Comparison of ENCODE assay signal across 19 mouse cellular contexts in the genomic region with DNA sequence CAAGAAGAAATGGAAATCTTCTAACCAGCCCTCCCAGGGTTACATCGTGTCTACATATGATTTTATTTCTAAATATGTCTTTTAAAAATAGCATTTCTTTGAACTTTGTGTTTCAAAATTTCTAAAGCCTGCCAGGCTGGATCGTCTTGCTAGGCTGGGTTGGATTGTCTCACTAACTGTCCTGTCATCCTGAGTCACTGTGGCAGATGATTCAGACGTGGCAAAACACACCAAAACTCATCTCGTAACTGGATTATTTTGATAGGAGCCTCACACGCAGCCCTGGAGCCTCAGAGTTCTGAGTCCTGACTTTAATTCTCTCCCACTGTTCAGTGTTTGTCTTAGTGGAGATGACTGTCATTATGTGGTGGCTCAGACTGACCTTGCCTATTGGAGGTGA. TPM values are rescaled to one million over a fixed set of nuclear protein-coding genes. Genes with fewer than 3 reads are reported as not detected.
DNase-seq lines count a peak whose midpoint lies in the region; ATAC-seq and TF ChIP-seq lines count a peak whose summit lies in the region.
"Had no signal": no experiment of that assay in that cellular context is flagged by ENCODE, and none has a peak within 500 bp of the region (broad histone marks: within the 10 kb centered on the region; RNA-seq: fewer than 3 reads in every experiment).

No protein-coding gene starts in this region.

- 0 out of 2 replicates have a peak, but pooled peaks cover 5% of the 10 kb centered on the region for H3K4me1 ChIP-seq in stomach, embryonic 16.5 days (ENCODE audit: control insufficient read depth, insufficient read depth, low read length)
- H3K4me1 ChIP-seq in stomach, postnatal 0 days (replicated peaks; ENCODE audit: control insufficient read depth, insufficient read depth), result no peaks in the 10 kb centered on the region
- peaks cover 35% of the 10 kb centered on the region for H3K4me1 ChIP-seq in liver, embryonic 12.5 days
- H3K4me1 ChIP-seq in midbrain, embryonic 15.5 days, result peaks cover 3% of the 10 kb centered on the region; the same call in 1 of the 2 replicates
- H3K4me1 ChIP-seq in forebrain, embryonic 16.5 days (replicated peaks; ENCODE audit: control insufficient read depth, insufficient read depth, low read length), result no peaks in the 10 kb centered on the region

- H3K4me3 ChIP-seq in stomach, embryonic 16.5 days (replicated peaks; ENCODE audit: low read length), result no peak overlapping the region
- no peak overlapping the region for H3K4me3 ChIP-seq in stomach, postnatal 0 days (ENCODE audit: low read depth, low read length)
- no peak overlapping the region for H3K4me3 ChIP-seq in liver, embryonic 12.5 days
- H3K4me3 ChIP-seq in midbrain, embryonic 15.5 days, result no peak overlapping the region
- no peak overlapping the region for H3K4me3 ChIP-seq in forebrain, embryonic 16.5 days (replicated peaks; ENCODE audit: low read length)
- H3K4me3 ChIP-seq: heart, embryonic 13.5 days; hindbrain, embryonic 10.5 days; layer of hippocampus, adult 2 months; midbrain, embryonic 10.5 days; stomach, embryonic 15.5 days had no signal

- TF ChIP-seq CTCF in stomach, postnatal 0 days (IDR thresholded peaks at IDR 0.05; ENCODE audit: low read depth), result no peak

- peaks cover 4% of the 10 kb centered on the region for H3K9me3 ChIP-seq in stomach, embryonic 16.5 days (replicated peaks; ENCODE audit: control insufficient read depth, low read length)
- H3K9me3 ChIP-seq in stomach, postnatal 0 days (ENCODE audit: control insufficient read depth, low read length), result no peaks in the 10 kb centered on the region
- H3K9me3 ChIP-seq in liver, embryonic 12.5 days (replicated peaks), result no peaks in the 10 kb centered on the region; the same call in 1 of the 2 replicates
- no peaks in the 10 kb centered on the region for H3K9me3 ChIP-seq in midbrain, embryonic 15.5 days
- no peaks in the 10 kb centered on the region for H3K9me3 ChIP-seq in forebrain, embryonic 16.5 days (ENCODE audit: control insufficient read depth, low read length)
- H3K9me3 ChIP-seq: heart, embryonic 13.5 days; stomach, embryonic 15.5 days had no signal

- H3K9ac ChIP-seq in stomach, embryonic 16.5 days (ENCODE audit: low read length), result no peak overlapping the region
- H3K9ac ChIP-seq in stomach, postnatal 0 days (ENCODE audit: low read length), result no peak overlapping the region
- peak overlapping the region; percentile 35; the same call in 1 of the 2 replicates for H3K9ac ChIP-seq in liver, embryonic 12.5 days
- no peak overlapping the region for H3K9ac ChIP-seq in midbrain, embryonic 15.5 days
- H3K9ac ChIP-seq in forebrain, embryonic 16.5 days (replicated peaks; ENCODE audit: low read depth, low read length), result no peak overlapping the region
- H3K9ac ChIP-seq: forebrain, postnatal 0 days; stomach, embryonic 15.5 days had no signal

- H3K27me3 ChIP-seq in stomach, embryonic 16.5 days (ENCODE audit: control insufficient read depth, insufficient read depth, low read length), result no peaks in the 10 kb centered on the region
- H3K27me3 ChIP-seq in stomach, postnatal 0 days (ENCODE audit: control insufficient read depth, insufficient read depth, low read length), result no peaks in the 10 kb centered on the region
- peaks cover 5% of the 10 kb centered on the region; the same call in 1 of the 2 replicates for H3K27me3 ChIP-seq in liver, embryonic 12.5 days (replicated peaks)
- H3K27me3 ChIP-seq in midbrain, embryonic 15.5 days (replicated peaks), result no peaks in the 10 kb centered on the region
- H3K27me3 ChIP-seq in forebrain, embryonic 16.5 days (replicated peaks; ENCODE audit: control insufficient read depth, insufficient read depth, low read length), result no peaks in the 10 kb centered on the region
- H3K27me3 ChIP-seq: Patski; stomach, embryonic 15.5 days had no signal

- no peak for TF ChIP-seq EP300 in stomach, postnatal 0 days (optimal IDR thresholded peaks at IDR 0.05)

- 66% methylated on average over 5 of the region's 5 CpGs for WGBS in stomach, embryonic 16.5 days
- 57% methylated on average over 5 of the region's 5 CpGs for WGBS in stomach, postnatal 0 days
- 55% methylated on average over 5 of the region's 5 CpGs for WGBS in liver, embryonic 12.5 days (ENCODE audit: insufficient replicate concordance)
- 77% methylated on average over 5 of the region's 5 CpGs for WGBS in midbrain, embryonic 15.5 days
- 72% methylated on average over 5 of the region's 5 CpGs for WGBS in forebrain, embryonic 16.5 days

- H3K4me2 ChIP-seq in stomach, embryonic 16.5 days (ENCODE audit: low read depth, low read length), result no peak overlapping the region
- no peak overlapping the region for H3K4me2 ChIP-seq in stomach, postnatal 0 days (replicated peaks; ENCODE audit: low read depth)
- peak overlapping the region; percentile 40 for H3K4me2 ChIP-seq in liver, embryonic 12.5 days
- H3K4me2 ChIP-seq in midbrain, embryonic 15.5 days, result no peak overlapping the region
- no peak overlapping the region for H3K4me2 ChIP-seq in forebrain, embryonic 16.5 days (ENCODE audit: low read length)
- H3K4me2 ChIP-seq: heart, embryonic 13.5 days; stomach, embryonic 15.5 days had no signal

- ATAC-seq in stomach, embryonic 16.5 days (ENCODE audit: insufficient read depth, low FRiP score), result no peak
- ATAC-seq in stomach, postnatal 0 days (ENCODE audit: low FRiP score, low TSS enrichment), result no peak
- ATAC-seq in liver, embryonic 12.5 days, result peak; percentile 77
- ATAC-seq in midbrain, embryonic 15.5 days (replicated peaks), result no peak
- no peak for ATAC-seq in forebrain, embryonic 16.5 days
- ATAC-seq: forebrain, postnatal 0 days; inflammation-experienced regulatory T-cells, adult 6 months; Patski had no signal

- H3K27ac ChIP-seq in stomach, embryonic 16.5 days (ENCODE audit: low read length), result peak overlapping the region; percentile 40; the same call in 1 of the 2 replicates
- H3K27ac ChIP-seq in stomach, postnatal 0 days (replicated peaks), result no peak overlapping the region
- peak overlapping the region; percentile 84 for H3K27ac ChIP-seq in liver, embryonic 12.5 days
- no peak overlapping the region for H3K27ac ChIP-seq in midbrain, embryonic 15.5 days
- H3K27ac ChIP-seq in forebrain, embryonic 16.5 days (ENCODE audit: low read length), result no peak overlapping the region
- H3K27ac ChIP-seq: heart, embryonic 13.5 days; hindbrain, embryonic 10.5 days; layer of hippocampus, adult 2 months; midbrain, embryonic 10.5 days; stomach, embryonic 15.5 days had no signal

- peak; percentile 26 to 61 for DNase-seq in frontal cortex, adult 2 months (ENCODE audit: extremely low spot score in 1 of 2, low spot score in 1 of 2)
- no peak for DNase-seq in frontal cortex, postnatal 10 days (ENCODE audit: low spot score in 2 of 2)
- DNase-seq in stomach, postnatal 0 days (ENCODE audit: low spot score), result no peak
- no peak for DNase-seq in thymus, postnatal 14 days
- DNase-seq: cerebellum, adult 11-12 months; forebrain, postnatal 0 days had no signal

- peaks cover 5% of the 10 kb centered on the region; the same call in 1 of the 2 replicates for H3K36me3 ChIP-seq in stomach, embryonic 16.5 days (ENCODE audit: control insufficient read depth, insufficient read depth, low read length)
- no peaks in the 10 kb centered on the region; the same call in 1 of the 2 replicates for H3K36me3 ChIP-seq in stomach, postnatal 0 days (ENCODE audit: control insufficient read depth, insufficient read depth, low read length)
- peaks cover 21% of the 10 kb centered on the region for H3K36me3 ChIP-seq in liver, embryonic 12.5 days
- H3K36me3 ChIP-seq in midbrain, embryonic 15.5 days (replicated peaks), result no peaks in the 10 kb centered on the region
- peaks cover 5% of the 10 kb centered on the region; the same call in 1 of the 2 replicates for H3K36me3 ChIP-seq in forebrain, embryonic 16.5 days (ENCODE audit: control insufficient read depth, insufficient read depth)

RNA-seq across cellular contexts. Expression of a gene that starts 33.9 kb away (rescaled TPM):
- 0.26 and 0.34 TPM in 2 replicates for polyA plus RNA-seq in frontal cortex, adult 2 months (2012; rRNA removed)
- 35.4 and 38.5 TPM in 2 replicates for polyA plus RNA-seq in stomach, embryonic 16.5 days (2015; fragmentation: Nextera tagmentation; extraction: Ambion mirVana)
- polyA plus RNA-seq in stomach, postnatal 0 days (2015; fragmentation: Nextera tagmentation; extraction: Ambion mirVana), result 9.0 and 9.8 TPM in 2 replicates
- polyA plus RNA-seq in liver, embryonic 12.5 days (2016; fragmentation: Nextera tagmentation; extraction: Ambion mirVana), result 31.6 and 36.3 TPM in 2 replicates
- 6.7 and 8.8 TPM in 2 replicates for polyA plus RNA-seq in midbrain, embryonic 15.5 days (2015; fragmentation: Nextera tagmentation; extraction: Ambion mirVana)
- 17.6 and 23.9 TPM in 2 replicates for polyA plus RNA-seq in forebrain, embryonic 16.5 days (2015; fragmentation: Nextera tagmentation; extraction: Ambion mirVana)

RNA-seq across cellular contexts. Expression of a gene that starts 46.7 kb away (rescaled TPM):
- polyA plus RNA-seq in frontal cortex, adult 2 months (2012; rRNA removed), result 1.3 and 1.4 TPM in 2 replicates
- polyA plus RNA-seq in stomach, embryonic 16.5 days (2015; fragmentation: Nextera tagmentation; extraction: Ambion mirVana), result 0.37 TPM in 2 replicates
- polyA plus RNA-seq in stomach, postnatal 0 days (2015; fragmentation: Nextera tagmentation; extraction: Ambion mirVana), result 4.6 and 5.8 TPM in 2 replicates
- polyA plus RNA-seq in liver, embryonic 12.5 days (2016; fragmentation: Nextera tagmentation; extraction: Ambion mirVana), result 2.8 and 3.7 TPM in 2 replicates
- 0.13 and 0.29 TPM in 2 replicates for polyA plus RNA-seq in midbrain, embryonic 15.5 days (2015; fragmentation: Nextera tagmentation; extraction: Ambion mirVana)
- 0.14 and 0.33 TPM in 2 replicates for polyA plus RNA-seq in forebrain, embryonic 16.5 days (2015; fragmentation: Nextera tagmentation; extraction: Ambion mirVana)
- polyA plus RNA-seq: hindbrain, embryonic 10.5 days; kidney, embryonic 16.5 days; lung, embryonic 16.5 days had no signal

Comparison
In these comparisons a context has a peak if more than half of its experiments do, and no peak if none do; other contexts are left out.
1. DNase-seq: peak in frontal cortex, adult 2 months (2 of 2); none in frontal cortex, postnatal 10 days (0 of 2), stomach, postnatal 0 days (single experiment) and thymus, postnatal 14 days (single experiment).
2. H3K27ac ChIP-seq: peak in stomach, embryonic 16.5 days (single experiment) and liver, embryonic 12.5 days (single experiment); none in stomach, postnatal 0 days (single experiment), midbrain, embryonic 15.5 days (single experiment) and forebrain, embryonic 16.5 days (single experiment).